Mouse (Mus musculus) erythroblast, embryonic 14.5 days (primary cell): ENCODE measurements around the gene Fam19a4.

Experiments
- GATA1 ChIP-seq: IDR thresholded peaks from 2 replicates; pipeline ENCODE4 v1.6.1; 2012; ENCODE audit warnings: low read length, inconsistent platforms, mixed read lengths
- TAL1 ChIP-seq: IDR thresholded peaks from 3 replicates; pipeline ENCODE4 v1.6.1; 2012; ENCODE audit warnings: low read length, inconsistent platforms, mixed read lengths

GRCm38 (mm10) chr6:97048403-97048802 lies 11.8 kb downstream of the Fam19a4 start:
- no peak for TF ChIP-seq GATA1
- no peak for TF ChIP-seq TAL1
